Mouse (Mus musculus) left cerebral cortex, postnatal 4 days (tissue): ENCODE measurements around the gene Myo15. TPM values are rescaled to one million over a fixed set of nuclear protein-coding genes. Genes with fewer than 3 reads are reported as not detected.
"Not testable (repeated sequence)": the region's sequence is repeated elsewhere in the genome, so short reads cannot be mapped to it uniquely, and the experiment has no call there.

ENCODE experiments used
- DNase-seq: peaks from one replicate; pipeline ENCODE4 v3.0.0-alpha.2; 2022
- intact Hi-C: fragments of 180-260 bp; cut with DNase I; formaldehyde crosslinking; loops from one replicate; pipeline ENCODE4 v1.15.1; 2025
- total RNA-seq, 2 experiments: library from RNA; stranded (reverse); gene quantifications; 2 replicates each; pipeline ENCODE4 v1.2.3; 2021

Myo15 gene
- total RNA-seq, 2 experiments from 2014 or later: 0.10 to 0.14 TPM

DNA sequence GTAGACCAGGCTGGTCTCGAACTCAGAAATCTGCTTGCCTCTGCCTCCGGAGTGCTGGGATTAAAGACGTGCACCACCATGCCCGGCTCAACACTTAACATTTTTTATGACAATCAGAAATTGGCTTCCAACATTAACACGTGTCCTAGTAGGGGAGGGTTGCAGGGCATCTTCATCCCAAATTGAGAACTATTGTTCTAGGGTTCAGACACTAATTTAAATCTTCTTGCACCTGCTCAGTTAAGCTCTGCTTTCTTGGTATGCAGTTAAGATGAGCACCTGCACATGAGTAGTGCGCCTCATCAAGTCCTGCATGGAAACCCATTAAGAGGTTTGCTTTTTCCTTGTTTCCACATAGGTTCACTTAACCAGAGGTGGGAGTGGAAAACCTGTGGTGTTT is 72.7 kb downstream of the Myo15 start:
- no peak for DNase-seq
- intact Hi-C loops: loop anchor here (10.0 kb wide), 1 partner anchor 87 kb away; the partner anchor contains the start of gene Drg2

DNA sequence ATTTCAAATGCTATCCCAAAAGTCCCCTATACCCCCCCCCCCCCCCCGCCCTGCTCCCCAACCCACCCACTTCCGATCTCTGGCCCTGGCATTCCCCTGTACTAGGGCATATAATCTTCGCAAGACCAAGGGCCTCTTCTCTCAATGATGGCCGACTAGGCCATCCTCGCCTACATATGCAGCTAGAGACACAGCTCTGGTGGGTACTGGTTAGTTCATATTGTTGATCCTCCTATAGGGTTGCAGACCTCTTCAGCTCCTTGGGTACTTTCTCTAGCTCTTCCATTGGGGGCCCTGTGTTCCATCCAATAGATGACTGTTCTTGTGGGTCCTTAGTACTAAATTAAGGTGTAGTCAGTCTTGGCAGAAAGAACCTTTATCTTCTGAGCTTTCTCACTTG is 74.1 kb downstream of the Myo15 start:
- intact Hi-C loops: loop anchor here (10.0 kb wide), 1 partner anchor 88 kb away; the partner anchor contains the start of gene Drg2
- not testable (repeated sequence) for DNase-seq

DNA sequence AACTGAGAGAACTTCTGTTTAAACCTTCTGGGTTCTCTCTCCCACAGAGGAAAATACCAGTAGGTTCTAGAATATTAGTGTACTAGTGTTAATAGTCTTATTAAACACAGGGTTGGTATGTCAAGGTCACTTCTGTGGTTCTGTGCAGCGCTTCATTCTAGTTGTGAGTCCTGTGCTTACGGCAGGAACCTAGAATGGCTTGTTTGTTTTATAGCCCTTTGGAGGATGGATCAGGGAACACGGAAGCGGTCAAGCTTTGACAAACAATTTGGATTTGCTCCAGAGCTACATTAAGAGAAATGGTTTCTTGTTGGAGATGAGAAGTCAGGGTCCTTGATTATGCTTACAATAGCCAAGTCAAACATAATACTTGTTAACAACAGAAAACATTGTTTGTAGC is 76.3 kb downstream of the Myo15 start:
- intact Hi-C loops: loop anchor here (10.0 kb wide), 1 partner anchor 91 kb away; the partner anchor contains the start of gene Drg2
- no peak for DNase-seq

DNA sequence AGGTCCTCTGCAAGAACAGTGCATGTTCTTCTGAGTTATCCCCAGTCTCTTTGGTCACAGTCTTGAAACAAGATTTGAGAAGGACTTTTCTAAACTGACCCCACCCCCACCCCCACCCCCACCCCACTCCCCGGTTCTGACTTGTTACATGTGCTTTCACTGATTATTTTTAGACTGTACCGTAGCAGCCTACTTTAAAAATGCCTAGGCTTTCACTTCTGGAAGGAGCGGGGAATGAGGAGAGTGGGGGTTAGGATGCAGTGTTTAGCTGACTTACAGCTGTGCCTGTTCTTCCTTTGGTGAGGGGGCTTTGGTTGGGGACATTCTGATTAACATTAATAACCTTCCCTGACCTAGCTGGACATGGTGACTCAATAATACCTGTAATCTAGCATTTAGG is 79.0 kb downstream of the Myo15 start:
- intact Hi-C loops: loop anchor here (10.0 kb wide), 1 partner anchor 93 kb away; the partner anchor contains the start of gene Drg2
- no peak for DNase-seq

DNA sequence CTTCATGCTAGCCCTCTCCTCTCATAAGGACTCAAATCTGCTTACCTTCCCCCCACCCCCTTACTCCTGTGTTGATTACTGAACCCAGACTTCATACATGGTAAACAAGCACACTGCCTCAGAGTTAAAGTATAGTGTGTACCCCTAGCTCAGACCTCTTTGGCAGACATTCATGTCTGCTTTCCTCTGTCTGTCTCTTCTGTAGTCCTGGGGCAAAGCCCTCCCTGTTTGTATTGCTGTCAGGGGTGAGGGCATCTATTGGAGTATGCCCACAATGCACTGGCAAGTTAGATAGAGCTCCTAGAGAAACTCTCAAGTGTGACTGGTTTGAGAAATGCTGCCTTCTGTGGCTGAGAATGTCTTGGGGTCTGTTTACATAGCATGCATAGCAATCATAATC is 84.0 kb downstream of the Myo15 start:
- no peak for DNase-seq
- intact Hi-C loops: no loop called here

DNA sequence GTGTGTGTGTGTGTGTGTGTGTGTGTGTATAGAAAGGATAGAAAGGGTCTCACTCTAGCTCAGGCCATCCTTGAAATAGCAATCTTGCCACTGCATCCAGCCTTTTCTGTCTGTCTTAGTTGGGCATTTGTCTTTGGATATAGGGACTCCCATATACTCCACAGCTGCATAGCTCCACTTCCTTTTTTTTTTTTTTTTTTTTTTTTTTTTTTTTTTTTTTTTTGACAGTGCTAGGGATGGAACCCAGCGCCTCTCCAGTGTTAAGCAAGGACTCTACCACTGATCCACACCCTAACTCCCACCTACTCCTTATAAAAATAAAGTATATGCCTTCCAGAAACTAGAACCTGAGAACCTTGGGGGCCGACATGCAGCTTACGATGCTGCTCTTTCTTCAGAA is 88.5 kb downstream of the Myo15 start:
- DNase-seq: no peak
- intact Hi-C loops: no loop called here

DNA sequence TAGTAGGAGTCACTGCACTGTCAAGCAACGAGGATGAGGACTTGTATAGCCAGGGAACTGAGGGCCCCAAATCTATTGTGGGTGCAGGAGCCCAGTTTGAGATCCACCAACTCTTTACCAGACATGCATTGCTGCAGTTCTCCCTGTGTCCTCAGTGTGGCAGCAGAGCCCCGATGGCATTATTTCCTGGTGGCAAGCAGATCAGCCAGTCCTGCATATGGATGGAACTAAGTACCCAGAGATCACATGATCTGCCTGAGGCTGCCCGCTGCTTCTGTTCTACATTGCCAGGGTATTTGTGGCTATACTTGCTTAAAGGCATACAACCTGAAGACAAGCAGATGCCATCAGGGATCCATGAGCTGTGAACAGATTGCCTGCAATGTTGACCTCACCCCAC is 90.2 kb downstream of the Myo15 start:
- intact Hi-C loops: no loop called here
- DNase-seq: peak; percentile 73

DNA sequence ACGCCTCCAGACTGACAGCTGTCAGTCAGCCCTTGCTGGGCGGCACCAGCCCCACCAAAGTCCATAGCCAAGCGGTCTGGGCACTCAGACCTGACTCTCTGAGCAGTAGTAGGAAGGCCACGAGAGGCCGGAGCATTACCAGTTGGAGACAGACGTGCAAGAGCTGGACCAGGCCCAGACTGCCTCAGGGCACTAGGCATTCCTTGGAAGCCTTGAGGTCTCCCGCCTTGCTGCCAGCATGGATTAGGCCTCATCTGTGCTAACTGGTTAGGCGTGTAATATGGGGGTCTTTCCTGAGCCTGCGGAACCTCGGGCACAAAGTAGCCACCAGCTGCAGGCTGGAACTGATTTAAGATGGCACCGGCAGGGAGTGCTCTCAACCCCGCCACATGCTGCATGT is 104.9 kb downstream of the Myo15 start:
- peak; percentile 69 for DNase-seq
- intact Hi-C loops: not testable (repeated sequence)

Other genes starting within 250 kb of the Myo15 start
- 10 to 100 TPM; 60.3 to 67.5 TPM for gene Srebf1, start 246.8 kb upstream of the Myo15 start, total RNA-seq
- 10 to 100 TPM; 86.8 to 90.6 TPM for gene Tom1l2, start 116.4 kb upstream of the Myo15 start, total RNA-seq
- gene Drc3, start 116.0 kb upstream of the Myo15 start, total RNA-seq: 1 to 10 TPM; 4.7 to 4.8 TPM
- gene Gid4, start 52.2 kb upstream of the Myo15 start, total RNA-seq: 10 to 100 TPM; 37.8 to 38.4 TPM
- 10 to 100 TPM; 28.9 to 30.5 TPM for gene Atpaf2, start 50.9 kb upstream of the Myo15 start, total RNA-seq
- gene Drg2, start 14.7 kb upstream of the Myo15 start, total RNA-seq: 10 to 100 TPM; 72.1 to 72.3 TPM
- gene Alkbh5, start 67.0 kb downstream of the Myo15 start, total RNA-seq: 10 to 100 TPM; 30.9 to 32.3 TPM
- gene Llgl1, start 230.4 kb downstream of the Myo15 start, total RNA-seq: 10 to 100 TPM; 42.2 to 43.4 TPM